Mouse (Mus musculus) left cerebral cortex, postnatal 4 days (tissue): ENCODE data around the gene Zbtb39. TPM values are rescaled to one million over a fixed set of nuclear protein-coding genes. Genes with fewer than 3 reads are reported as not detected.

Experiments used
- DNase-seq: peaks from one replicate; pipeline ENCODE4 v3.0.0-alpha.2; 2022
- intact Hi-C: fragments of 180-260 bp; cut with DNase I; formaldehyde crosslinking; loops from one replicate; pipeline ENCODE4 v1.15.1; 2025
- total RNA-seq, 2 experiments: library from RNA; stranded (reverse); gene quantifications; 2 replicates each; pipeline ENCODE4 v1.2.3; 2021

Zbtb39 gene
- 10 to 100 TPM; 14.5 to 15.1 TPM for total RNA-seq

- peak; percentile 76 for DNase-seq
- intact Hi-C loops = loop anchor here (5.0 kb wide), 3 partner anchors 47 to 198 kb away; no protein-coding TSS in a partner anchor
These were observed at the start of gene Zbtb39 for GRCm38 (mm10) chr10:127739083-127739660. Gene Zbtb39 (plus strand): TSS chr10:127739538.

DNA sequence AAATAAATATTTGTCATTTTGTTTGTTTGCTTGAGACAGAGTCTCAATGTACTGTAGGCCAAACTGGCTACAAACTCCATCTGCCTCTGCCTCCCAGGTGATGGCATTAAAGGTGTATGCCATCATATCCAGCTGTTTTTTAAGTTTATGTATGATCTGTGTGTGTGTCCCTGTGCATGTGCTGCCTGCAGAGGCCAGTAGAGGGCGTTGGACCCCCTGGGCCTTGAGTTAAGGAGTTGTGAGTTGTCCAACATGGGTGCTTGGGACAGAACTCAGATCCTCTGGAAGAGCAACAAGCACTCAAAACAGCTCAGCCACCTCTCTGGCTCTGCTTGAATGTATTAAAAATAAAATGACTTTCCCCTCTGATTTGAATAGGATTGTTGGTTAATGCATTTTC, 48.3 kb upstream of the Zbtb39 start:
- DNase-seq = no peak
- intact Hi-C loops = loop anchor here (5.0 kb wide), 1 partner anchor 46 kb away; the partner anchor contains the start of gene Zbtb39

GRCm38 (mm10) chr10:127694636-127695035, 44.7 kb upstream of the Zbtb39 start:
- intact Hi-C loops = loop anchor here (5.0 kb wide), 1 partner anchor 43 kb away; the partner anchor contains the start of gene Zbtb39
- no peak for DNase-seq

DNA sequence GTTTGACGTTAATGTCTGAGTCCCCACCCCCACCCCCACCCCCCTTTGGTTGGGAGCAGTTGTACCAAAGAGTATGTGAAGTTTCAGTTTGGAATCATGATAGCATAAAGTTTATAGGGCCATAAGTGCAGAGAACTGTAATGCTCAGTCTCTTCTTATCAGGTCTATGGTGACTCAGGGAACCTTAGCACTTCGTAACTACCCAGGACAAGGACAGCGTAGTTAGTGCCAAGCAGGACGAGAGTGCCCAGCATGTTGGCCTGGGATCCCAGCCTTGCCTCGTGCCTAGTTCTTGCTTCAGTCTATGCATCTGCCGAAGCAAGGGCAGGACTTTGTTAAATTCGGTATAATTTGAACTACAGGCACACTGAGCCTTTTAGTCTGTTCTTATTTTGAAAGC, 43.6 kb upstream of the Zbtb39 start:
- DNase-seq = no peak
- intact Hi-C loops = no loop called here

- intact Hi-C loops = no loop called here
- DNase-seq = no peak
These were observed 40.4 kb upstream of the Zbtb39 start for GRCm38 (mm10) chr10:127698966-127699365.

DNA sequence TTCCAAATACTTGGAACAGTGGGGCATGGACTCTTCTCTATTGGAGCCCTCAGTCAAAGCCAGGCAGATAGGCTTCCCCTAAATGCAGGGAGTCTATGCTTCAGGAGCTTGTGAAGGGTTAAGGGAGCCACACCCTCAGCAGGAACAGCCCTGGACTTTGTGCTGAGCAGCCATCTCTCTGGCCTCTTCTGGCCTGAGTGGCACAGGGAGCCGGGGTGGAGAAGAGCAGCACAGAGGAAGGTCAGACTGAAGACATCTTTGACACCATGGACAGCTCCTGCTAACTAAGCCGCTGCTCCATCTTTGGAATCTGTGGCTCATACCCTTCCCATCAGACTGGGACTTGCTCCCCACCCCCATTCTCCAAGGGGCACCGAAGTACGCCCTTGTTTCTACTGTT, 36.0 kb upstream of the Zbtb39 start:
- no peak for DNase-seq
- intact Hi-C loops = no loop called here

DNA sequence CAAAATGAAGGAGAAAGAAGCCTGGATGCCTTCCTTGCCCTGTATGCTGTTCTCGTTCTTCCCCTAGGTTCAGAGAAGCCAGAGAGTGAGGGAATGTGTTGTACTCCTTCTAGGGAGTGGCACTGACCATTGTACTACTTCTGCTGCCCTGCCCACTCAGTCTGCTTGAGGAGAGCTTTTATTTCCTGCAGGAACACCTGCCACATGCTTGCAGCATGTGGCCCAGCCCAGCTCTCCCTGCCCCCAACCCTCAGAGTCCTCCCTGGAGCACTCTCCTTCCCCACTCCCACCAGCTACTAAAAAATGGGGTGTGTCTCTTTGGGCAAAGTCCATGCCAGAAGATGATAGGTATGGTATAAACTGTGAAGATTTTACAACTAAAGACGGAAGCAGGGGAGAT, 35.0 kb upstream of the Zbtb39 start:
- DNase-seq = no peak
- intact Hi-C loops = no loop called here

DNA sequence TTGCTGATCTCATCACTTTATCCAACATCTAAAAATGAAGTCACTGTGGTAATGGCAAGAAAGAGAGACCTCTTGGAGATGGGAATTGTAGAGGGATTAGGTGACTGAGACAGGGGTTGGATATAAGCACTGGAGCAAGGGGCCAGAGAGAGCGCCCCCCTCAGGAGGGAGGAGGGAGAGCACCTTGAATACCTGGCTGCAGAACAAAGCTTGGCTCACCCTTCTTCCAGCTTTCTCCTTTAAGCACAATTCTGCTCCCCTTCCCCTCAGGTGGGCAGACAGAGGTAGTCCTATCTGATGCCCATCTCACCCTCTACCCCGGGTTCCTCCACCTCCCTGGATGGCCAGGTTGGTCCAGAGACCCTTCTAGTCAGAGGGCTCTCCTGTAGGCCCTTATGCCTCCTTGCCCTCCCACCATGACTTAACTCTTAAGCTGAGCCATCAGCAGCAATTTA, 34.5 kb upstream of the Zbtb39 start, which contains the start of gene Myo1a:
Gene Myo1a, plus strand, starts transcription at position 405 of the 455 bp plus-strand sequence.
- intact Hi-C loops = no loop called here
- no peak for DNase-seq

GRCm38 (mm10) chr10:127705783-127706182, 33.6 kb upstream of the Zbtb39 start:
- intact Hi-C loops = no loop called here
- no peak for DNase-seq

DNA sequence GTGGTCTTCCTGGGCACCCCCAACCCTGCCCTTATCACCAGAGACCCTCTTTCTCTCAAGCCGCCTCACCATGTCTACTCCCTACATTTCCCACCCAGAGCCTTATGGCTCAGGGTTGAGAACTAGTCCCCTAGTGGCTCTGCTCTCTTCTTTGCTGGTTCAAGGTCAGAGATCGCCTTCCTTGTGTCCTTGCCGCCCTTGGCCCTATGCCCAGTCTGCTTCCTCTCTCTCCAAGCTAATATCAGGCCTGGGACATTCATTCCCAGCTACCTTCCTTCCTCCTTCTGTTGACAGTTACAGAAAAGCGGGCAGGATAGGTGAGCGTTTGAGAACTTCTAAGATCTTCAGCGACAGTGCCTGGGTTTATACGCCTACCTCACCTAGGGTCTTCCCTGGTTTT, 31.6 kb upstream of the Zbtb39 start:
- intact Hi-C loops = no loop called here

DNA sequence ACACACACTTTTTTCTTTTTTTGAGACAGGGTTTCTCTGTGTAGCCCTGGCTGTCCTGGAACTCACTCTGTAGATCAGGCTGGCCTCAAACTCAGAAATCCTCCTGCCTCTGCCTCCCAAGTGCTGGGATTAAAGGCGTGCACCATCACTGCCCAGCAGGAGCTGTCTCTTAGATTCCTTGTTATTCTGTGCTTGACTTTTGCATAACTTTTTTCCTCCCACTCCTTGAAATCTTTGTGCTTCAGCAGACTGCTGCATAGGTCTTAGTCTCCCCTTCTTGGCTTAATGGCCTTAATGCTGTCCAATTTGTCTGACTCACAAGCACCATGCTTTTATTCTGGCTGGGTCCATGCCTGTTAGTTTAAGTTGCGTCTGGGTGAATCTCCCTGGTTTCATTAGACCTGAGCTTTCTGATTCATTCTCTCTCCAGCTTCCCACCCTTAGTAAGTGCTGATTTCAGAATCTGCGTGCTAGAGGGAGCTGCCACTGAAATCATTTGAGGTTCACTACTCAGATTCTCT, 30.4 kb upstream of the Zbtb39 start:
- no peak for DNase-seq
- intact Hi-C loops = no loop called here

More for the DNA sequence above, 31.6 kb upstream of the Zbtb39 start:
- DNase-seq = no peak

DNA sequence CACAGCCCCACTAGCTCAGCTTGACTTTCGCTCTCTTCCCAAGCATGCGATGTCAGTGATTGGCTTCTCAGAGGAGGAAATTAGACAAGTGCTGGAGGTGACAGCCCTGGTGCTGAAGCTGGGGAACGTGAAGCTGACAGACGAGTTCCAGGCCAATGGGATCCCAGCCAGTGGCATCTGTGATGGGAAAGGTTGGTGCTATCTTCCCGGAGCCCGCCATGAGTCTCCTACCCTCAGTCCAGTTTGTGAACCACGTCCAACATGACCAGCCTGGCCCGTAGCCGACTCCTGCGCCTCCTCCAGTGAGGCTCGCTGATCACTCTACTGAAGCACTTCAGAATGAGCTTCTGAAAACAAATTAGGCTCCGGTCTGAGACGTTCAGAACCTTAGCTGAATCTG, 29.0 kb upstream of the Zbtb39 start:
- peak; percentile 53 for DNase-seq
- intact Hi-C loops = no loop called here

- intact Hi-C loops = no loop called here
These were observed 26.6 kb upstream of the Zbtb39 start for GRCm38 (mm10) chr10:127712736-127713135.

GRCm38 (mm10) chr10:127721671-127722418, 17.5 kb upstream of the Zbtb39 start:
- intact Hi-C loops = no loop called here
- DNase-seq = no peak

More at GRCm38 (mm10) chr10:127712736-127713135, 26.6 kb upstream of the Zbtb39 start:
- DNase-seq = no peak

- intact Hi-C loops = no loop called here
- DNase-seq = no peak
These were observed 15.2 kb upstream of the Zbtb39 start, which contains the start of gene Tac2 for GRCm38 (mm10) chr10:127724178-127724577. Gene Tac2 (plus strand): TSS chr10:127724478.

- intact Hi-C loops = no loop called here
These were observed 14.2 kb upstream of the Zbtb39 start for GRCm38 (mm10) chr10:127725136-127725535.

GRCm38 (mm10) chr10:127728437-127728836, 10.9 kb upstream of the Zbtb39 start:
- DNase-seq = peak; percentile 79
- intact Hi-C loops = no loop called here

More at GRCm38 (mm10) chr10:127725136-127725535, 14.2 kb upstream of the Zbtb39 start:
- no peak for DNase-seq

GRCm38 (mm10) chr10:127730285-127730932, 8.9 kb upstream of the Zbtb39 start:
- no peak for DNase-seq
- intact Hi-C loops = no loop called here

GRCm38 (mm10) chr10:127730933-127731310, 8.4 kb upstream of the Zbtb39 start:
- DNase-seq = no peak
- intact Hi-C loops = no loop called here

GRCm38 (mm10) chr10:127731397-127731796, 7.9 kb upstream of the Zbtb39 start:
- DNase-seq = no peak
- intact Hi-C loops = no loop called here

GRCm38 (mm10) chr10:127734434-127734833, 4.9 kb upstream of the Zbtb39 start:
- intact Hi-C loops = no loop called here
- peak; percentile 31 for DNase-seq
